Mouse (Mus musculus) spleen, adult 2 months (tissue): ENCODE measurements around the gene Miox. TPM values are rescaled to one million over a fixed set of nuclear protein-coding genes. Genes with fewer than 3 reads are reported as not detected.
A peak's percentile ranks its signal among the peaks of the same experiment; 100 is the strongest.

Source experiments
- DNase-seq, 2 experiments: peaks; one replicate each; pipeline versions ENCODE4 v3.0.0 to v3.0.0-alpha.2; 2012 to 2021; ENCODE audit warnings: low spot score in 2 of 2, low read depth in 1 of 2
- H3K27ac ChIP-seq: fragments of 200-500 bp; 2 replicates; pipeline ENCODE4 v1.5.1; 2012; ENCODE audit warnings: low read length, inconsistent platforms; ENCODE audit not compliant: insufficient read depth
- H3K27me3 ChIP-seq: fragments of 200-500 bp; 2 replicates; pipeline ENCODE4 v1.6.1; 2012; ENCODE audit warnings: mild to moderate bottlenecking, moderate library complexity, low read length, inconsistent platforms; ENCODE audit not compliant: control insufficient read depth, insufficient read depth
- H3K36me3 ChIP-seq: fragments of 200-500 bp; 2 replicates; pipeline ENCODE4 v1.6.1; 2012; ENCODE audit warnings: mild to moderate bottlenecking, low read length, inconsistent platforms; ENCODE audit not compliant: control insufficient read depth, insufficient read depth
- H3K4me1 ChIP-seq: fragments of 200-500 bp; 2 replicates; pipeline ENCODE4 v1.6.1; 2011; ENCODE audit warnings: inconsistent platforms; ENCODE audit not compliant: control insufficient read depth, insufficient read depth, insufficient read length
- H3K4me3 ChIP-seq: fragments of 200-500 bp; 2 replicates; pipeline ENCODE4 v1.5.1; 2011; ENCODE audit warnings: mild to moderate bottlenecking, inconsistent platforms; ENCODE audit not compliant: insufficient read depth, insufficient read length; ENCODE audit errors: extremely low read depth
- CTCF ChIP-seq: fragments of 200-500 bp; IDR thresholded peaks from 2 replicates; pipeline ENCODE4 v1.5.1; 2011; ENCODE audit warnings: mild to moderate bottlenecking, inconsistent platforms; ENCODE audit not compliant: insufficient read depth, insufficient read length, insufficient replicate concordance; ENCODE audit errors: extremely low read depth
- POLR2A ChIP-seq: fragments of 200-500 bp; IDR thresholded peaks from 2 replicates; pipeline ENCODE4 v1.6.1; 2011; ENCODE audit warnings: low read depth, low read length, inconsistent platforms
- WGBS: fragments of 180-500 bp; shearing (Covaris S2); methylation state at CpG from one replicate; pipeline ENCODE4 v1.1.7; 2018; 5-methylcytosine and 5-hydroxymethylcytosine counted together
- polyA plus RNA-seq: library from polyadenylated mRNA; depleted of rRNA; stranded (reverse); fragments of >200 nt; gene quantifications from 2 replicates; pipeline ENCODE4 v1.2.3, GENCODE M21; 2012

Gene Miox
- polyA plus RNA-seq, 1 experiment: 1.4 TPM

GRCm38 (mm10) chr15:89350447-89350846 lies 16.2 kb downstream of the Miox start:
- Histone ChIP-seq H3K4me1 (no peaks in the 10 kb centered on the region), H3K4me3 (no peak overlapping the region), H3K36me3 (peaks cover 21% of the 10 kb centered on the region), H3K27ac (no peak overlapping the region), H3K27me3 (no peaks in the 10 kb centered on the region)
- DNase-seq: no peak
- TF ChIP-seq POLR2A (no peak), CTCF (no peak)
- 97% methylated on average over 5 of the region's 5 CpGs for WGBS

- H3K4me3 ChIP-seq: no peak overlapping the region
- TF ChIP-seq POLR2A: no peak
- TF ChIP-seq CTCF: no peak
- WGBS: 94% methylated on average over 15 of the region's 15 CpGs
- H3K36me3 ChIP-seq: peaks cover 21% of the 10 kb centered on the region
- no peaks in the 10 kb centered on the region for H3K27me3 ChIP-seq
- H3K4me1 ChIP-seq: no peaks in the 10 kb centered on the region
- DNase-seq: no peak
- H3K27ac ChIP-seq: no peak overlapping the region
Observed at GRCm38 (mm10) chr15:89351302-89351701, 17.1 kb downstream of the Miox start.

GRCm38 (mm10) chr15:89352054-89352453 lies 17.9 kb downstream of the Miox start:
- H3K4me1 ChIP-seq: no peaks in the 10 kb centered on the region
- TF ChIP-seq POLR2A (no peak), CTCF (no peak)
- H3K27me3 ChIP-seq: no peaks in the 10 kb centered on the region
- H3K27ac ChIP-seq: no peak overlapping the region
- peaks cover 21% of the 10 kb centered on the region for H3K36me3 ChIP-seq
- no peak for DNase-seq
- 98% methylated on average over 14 of the region's 14 CpGs for WGBS
- H3K4me3 ChIP-seq: no peak overlapping the region

- TF ChIP-seq CTCF (no peak), POLR2A (no peak)
- H3K4me3 ChIP-seq: no peak overlapping the region
- H3K27me3 ChIP-seq: no peaks in the 10 kb centered on the region
- WGBS: 96% methylated on average over 12 of the region's 12 CpGs
- no peaks in the 10 kb centered on the region; the same call in 1 of the 2 replicates for H3K4me1 ChIP-seq
- no peak for DNase-seq
- peaks cover 21% of the 10 kb centered on the region for H3K36me3 ChIP-seq
- H3K27ac ChIP-seq: no peak overlapping the region
Observed at GRCm38 (mm10) chr15:89352795-89353194, 18.6 kb downstream of the Miox start.

GRCm38 (mm10) chr15:89353837-89354236 lies 19.6 kb downstream of the Miox start:
- peaks cover 21% of the 10 kb centered on the region for H3K36me3 ChIP-seq

GRCm38 (mm10) chr15:89354455-89354854 lies 20.3 kb downstream of the Miox start:
- 71% methylated on average over 7 of the region's 7 CpGs for WGBS
- no peak for DNase-seq

More at GRCm38 (mm10) chr15:89353837-89354236, 19.6 kb downstream of the Miox start:
- Histone ChIP-seq H3K27me3 (no peaks in the 10 kb centered on the region), H3K4me1 (no peaks in the 10 kb centered on the region; the same call in 1 of the 2 replicates), H3K4me3 (no peak overlapping the region), H3K27ac (no peak overlapping the region)
- 95% methylated on average over 16 of the region's 16 CpGs for WGBS
- TF ChIP-seq POLR2A: no peak
- TF ChIP-seq CTCF: no peak
- no peak for DNase-seq

GRCm38 (mm10) chr15:89355241-89356187 lies 21.3 kb downstream of the Miox start, which contains the start of the genes Lmf2 and Ncaph2:
TSS of gene Lmf2 (minus strand) at chr15:89355659.
TSS of gene Ncaph2 (plus strand) at chr15:89355719.
- Histone ChIP-seq H3K36me3 (peaks cover 23% of the 10 kb centered on the region), H3K27me3 (no peaks in the 10 kb centered on the region), H3K27ac (peak within 1 kb of the TSS; percentile 85), H3K4me3 (peak within 1 kb of the TSS; percentile 91), H3K4me1 (no peaks in the 10 kb centered on the region; the same call in 1 of the 2 replicates)
- WGBS: under 1% methylated on average over 64 of the region's 64 CpGs
- TF ChIP-seq CTCF (no peak), POLR2A (peak; percentile 24; the same call in 1 of the 2 replicates)
- DNase-seq: peak; percentile 93

More at GRCm38 (mm10) chr15:89354455-89354854, 20.3 kb downstream of the Miox start:
- Histone ChIP-seq H3K27me3 (no peaks in the 10 kb centered on the region), H3K36me3 (peaks cover 21% of the 10 kb centered on the region), H3K27ac (no peak overlapping the region; the same call in 1 of the 2 replicates), H3K4me1 (no peaks in the 10 kb centered on the region; the same call in 1 of the 2 replicates), H3K4me3 (no peak overlapping the region; the same call in 1 of the 2 replicates)
- TF ChIP-seq POLR2A: no peak
- no peak for TF ChIP-seq CTCF
